Mouse (Mus musculus): ENCODE measurements at regions not wholly inside any gene's neighbourhood (a gene's known extent, or its start where the extent isn't known, plus 50 kb on each side); places are given as distances from the start of the nearest gene placed in this dataset.
"Not testable (repeated sequence)": the region's sequence is repeated elsewhere in the genome, so short reads cannot be mapped to it uniquely, and the experiment has no call there.

DNA sequence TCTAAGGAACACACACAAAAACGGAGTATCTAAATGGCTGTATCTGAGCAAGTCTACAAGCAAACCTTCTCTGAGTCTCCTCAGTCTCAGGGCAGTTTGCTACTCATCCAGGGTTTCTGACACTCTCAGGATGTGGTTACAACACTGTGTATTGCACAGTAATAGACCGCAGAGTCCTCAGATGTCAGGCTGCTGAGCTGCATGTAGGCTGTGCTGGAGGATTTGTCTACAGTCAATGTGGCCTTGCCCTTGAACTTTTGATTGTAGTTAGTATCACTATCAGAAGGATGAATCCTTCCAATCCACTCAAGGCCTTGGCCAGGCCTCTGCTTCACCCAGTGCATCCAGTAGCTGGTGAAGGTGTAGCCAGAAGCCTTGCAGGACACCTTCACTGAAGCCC lies 245.0 kb upstream of the Zfp386 start:
- in situ Hi-C loops (cut with MboI, MseI), result not testable (repeated sequence)

DNA sequence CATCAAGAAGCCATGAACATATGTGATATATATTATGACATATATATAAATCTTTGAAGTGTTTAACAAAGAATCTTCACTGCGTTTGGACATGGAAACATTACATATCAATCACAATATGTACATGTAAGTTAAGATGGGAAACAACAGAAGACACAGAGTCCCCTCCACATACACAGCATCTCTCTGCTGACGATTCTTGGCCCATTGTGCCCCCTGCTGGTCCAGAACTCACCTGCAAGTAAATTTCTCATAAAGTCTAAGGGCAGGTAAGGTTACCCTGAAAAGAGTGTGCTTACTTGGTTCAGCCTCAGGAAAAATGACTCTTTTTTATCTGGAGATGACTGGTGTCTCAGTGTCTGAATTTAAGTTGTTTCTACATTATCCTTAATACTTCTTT lies 243.8 kb upstream of the Zfp386 start:
- in situ Hi-C loops (cut with MboI, MseI), result not testable (repeated sequence)

DNA sequence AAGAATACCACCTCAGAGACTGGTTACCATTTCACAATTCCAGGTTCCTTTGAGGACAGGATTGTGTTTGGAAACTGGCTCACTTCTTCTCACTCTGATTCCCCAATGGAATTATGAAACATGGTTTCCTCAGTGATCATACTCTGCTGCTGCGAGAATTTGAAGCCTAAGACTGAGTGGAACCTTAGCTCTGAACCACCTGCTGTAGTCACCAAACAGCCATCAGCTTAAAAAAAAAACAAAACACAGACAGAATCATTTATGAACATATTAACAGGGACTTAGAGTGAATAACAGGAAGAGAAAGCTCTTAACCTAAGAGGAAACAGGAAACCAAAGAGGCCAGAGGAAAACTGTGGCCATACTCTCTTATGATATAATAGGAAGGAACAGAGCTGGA lies 239.5 kb upstream of the Zfp386 start:
- in situ Hi-C loops (cut with MboI, MseI), result no loop called here
